Mouse (Mus musculus) E14TG2a.4 (cell line): Measurements from ENCODE around the gene Mafb.
A peak's percentile ranks its signal among the peaks of the same experiment; 100 is the strongest.

ENCODE experiments used
- H3K27me3 ChIP-seq: 2 replicates; pipeline ENCODE4 v1.6.1; 2014; ENCODE audit warnings: low read length, control low read depth; ENCODE audit not compliant: insufficient read depth
- H3K36me3 ChIP-seq: 2 replicates; pipeline ENCODE4 v1.6.1; 2014; ENCODE audit warnings: low read length, control low read depth; ENCODE audit not compliant: insufficient read depth
- H3K4me1 ChIP-seq: replicated peaks from 2 replicates; pipeline ENCODE4 v1.6.1; 2014; ENCODE audit warnings: low read depth, low read length, control low read depth
- H3K4me3 ChIP-seq: replicated peaks from 2 replicates; pipeline ENCODE4 v1.5.1; 2014; ENCODE audit warnings: mild to moderate bottlenecking, low read length
- H3K9me3 ChIP-seq: 2 replicates; pipeline ENCODE4 v1.6.1; 2014; ENCODE audit warnings: low read length, control low read depth
- CTCF ChIP-seq: conservative IDR thresholded peaks from 2 replicates; pipeline ENCODE4 v1.5.1; 2014; ENCODE audit warnings: low read length
- NANOG ChIP-seq: IDR thresholded peaks from 2 replicates; pipeline ENCODE4 v1.6.1; 2014; ENCODE audit warnings: borderline replicate concordance, low read length, mixed read lengths
- POU5F1 ChIP-seq: IDR thresholded peaks from 2 replicates; pipeline ENCODE4 v1.6.1; 2014; ENCODE audit warnings: low read length, borderline replicate concordance

Gene Mafb

GRCm38 (mm10) chr2:160392648-160393047 lies 25.8 kb upstream of the Mafb start:
- Histone ChIP-seq H3K4me3 (no peak overlapping the region), H3K9me3 (no peaks in the 10 kb centered on the region), H3K36me3 (no peaks in the 10 kb centered on the region), H3K4me1 (peaks cover 10% of the 10 kb centered on the region), H3K27me3 (peaks cover 29% of the 10 kb centered on the region)
- TF ChIP-seq NANOG, result no peak
- no peak for TF ChIP-seq POU5F1
- no peak for TF ChIP-seq CTCF

- Histone ChIP-seq H3K27me3 (peaks cover 30% of the 10 kb centered on the region), H3K9me3 (no peaks in the 10 kb centered on the region)
Measured at GRCm38 (mm10) chr2:160388596-160388995, 21.7 kb upstream of the Mafb start.

GRCm38 (mm10) chr2:160383418-160383817 lies 16.6 kb upstream of the Mafb start:
- Histone ChIP-seq H3K36me3 (no peaks in the 10 kb centered on the region), H3K9me3 (no peaks in the 10 kb centered on the region), H3K4me3 (no peak overlapping the region), H3K27me3 (peaks cover 22% of the 10 kb centered on the region; the same call in 1 of the 2 replicates), H3K4me1 (no peaks in the 10 kb centered on the region)
- TF ChIP-seq POU5F1 (no peak), CTCF (no peak), NANOG (no peak)

More at GRCm38 (mm10) chr2:160388596-160388995, 21.7 kb upstream of the Mafb start:
- Histone ChIP-seq H3K36me3 (no peaks in the 10 kb centered on the region), H3K4me1 (no peaks in the 10 kb centered on the region), H3K4me3 (no peak overlapping the region)
- no peak for TF ChIP-seq CTCF
- no peak for TF ChIP-seq NANOG
- no peak for TF ChIP-seq POU5F1

GRCm38 (mm10) chr2:160378271-160378670 lies 11.4 kb upstream of the Mafb start:
- Histone ChIP-seq H3K9me3 (no peaks in the 10 kb centered on the region), H3K4me3 (no peak overlapping the region), H3K4me1 (peaks cover 14% of the 10 kb centered on the region), H3K27me3 (peaks cover 56% of the 10 kb centered on the region), H3K36me3 (no peaks in the 10 kb centered on the region)
- TF ChIP-seq CTCF, result peak; percentile 79
- TF ChIP-seq NANOG, result no peak

GRCm38 (mm10) chr2:160376236-160376635 lies 9.4 kb upstream of the Mafb start:
- Histone ChIP-seq H3K27me3 (peaks cover 68% of the 10 kb centered on the region), H3K36me3 (no peaks in the 10 kb centered on the region), H3K4me1 (peaks cover 14% of the 10 kb centered on the region), H3K4me3 (no peak overlapping the region), H3K9me3 (peaks cover 3% of the 10 kb centered on the region)
- TF ChIP-seq POU5F1, result no peak
- 0 out of 2 replicates have a peak, but pooled peaks have one; percentile 13 for TF ChIP-seq CTCF
- TF ChIP-seq NANOG, result no peak

GRCm38 (mm10) chr2:160369653-160370420 lies 3.0 kb upstream of the Mafb start:
- Histone ChIP-seq H3K4me3 (peak overlapping the region; percentile 8; the same call in 1 of the 2 replicates), H3K36me3 (no peaks in the 10 kb centered on the region), H3K27me3 (peaks cover 99% of the 10 kb centered on the region), H3K4me1 (peaks cover 46% of the 10 kb centered on the region), H3K9me3 (peaks cover 11% of the 10 kb centered on the region)
- TF ChIP-seq NANOG, result no peak
- no peak for TF ChIP-seq POU5F1
- TF ChIP-seq CTCF, result no peak

- peaks cover 11% of the 10 kb centered on the region for H3K9me3 ChIP-seq
- TF ChIP-seq NANOG (no peak), POU5F1 (no peak), CTCF (no peak)
- peaks cover 51% of the 10 kb centered on the region for H3K4me1 ChIP-seq
- peak overlapping the region; percentile 77 for H3K4me3 ChIP-seq
- H3K36me3 ChIP-seq, result no peaks in the 10 kb centered on the region
- peaks cover 100% of the 10 kb centered on the region for H3K27me3 ChIP-seq
Measured at GRCm38 (mm10) chr2:160368422-160369357, 1.8 kb upstream of the Mafb start.

GRCm38 (mm10) chr2:160367448-160368208 lies 763 bp upstream of the Mafb start:
- peaks cover 11% of the 10 kb centered on the region for H3K9me3 ChIP-seq
- TF ChIP-seq CTCF (peak; percentile 84), NANOG (no peak), POU5F1 (no peak)
- H3K27me3 ChIP-seq, result peaks cover 99% of the 10 kb centered on the region
- H3K4me1 ChIP-seq, result peaks cover 51% of the 10 kb centered on the region
- no peaks in the 10 kb centered on the region for H3K36me3 ChIP-seq
- peak overlapping the region; percentile 77 for H3K4me3 ChIP-seq
